Mouse (Mus musculus): ENCODE data around the gene OR5BS1P.
"Not testable (repeated sequence)": the region's sequence is repeated elsewhere in the genome, so short reads cannot be mapped to it uniquely, and the experiment has no call there.

The OR5BS1P gene

DNA sequence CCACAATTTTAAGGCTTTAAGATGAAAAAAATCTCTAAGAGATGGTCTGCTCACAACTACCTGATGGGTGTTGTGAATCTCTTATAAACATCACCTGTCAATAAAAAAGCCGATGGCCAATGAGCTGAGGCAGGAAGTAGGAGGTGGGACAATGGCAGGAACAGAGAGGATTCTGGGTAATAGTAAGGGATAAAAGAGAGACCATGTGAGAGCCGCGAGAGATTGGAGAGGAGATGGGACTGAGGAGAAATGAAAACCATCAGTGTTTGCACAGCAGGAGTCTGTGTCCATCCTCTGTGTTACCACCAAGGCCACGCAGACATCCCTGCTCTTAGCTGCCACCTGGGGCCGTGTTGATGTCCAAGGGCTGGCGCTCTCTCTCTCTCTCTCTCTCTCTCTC is 37.6 kb downstream of the OR5BS1P start:
- no peak for DNase-seq

DNA sequence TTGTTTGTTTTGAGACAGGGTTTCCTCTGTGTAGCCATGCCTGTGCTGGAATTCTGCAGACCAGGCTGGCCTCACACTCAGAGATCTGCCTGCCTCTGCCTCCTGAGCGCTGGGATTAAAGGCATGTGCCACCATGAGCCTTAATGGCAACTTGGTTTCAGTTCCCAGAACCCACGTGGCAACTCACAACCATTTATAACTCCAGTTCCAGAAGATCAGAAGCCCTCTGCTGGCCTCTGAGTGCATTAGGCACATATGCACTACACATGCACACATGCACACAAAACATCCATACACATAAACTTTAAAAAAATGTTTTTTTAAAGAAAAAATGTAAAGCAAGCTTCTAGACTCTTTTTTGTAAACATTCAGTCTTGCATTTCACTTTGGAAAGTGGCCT is 39.7 kb downstream of the OR5BS1P start:
- DNase-seq = no peak

DNA sequence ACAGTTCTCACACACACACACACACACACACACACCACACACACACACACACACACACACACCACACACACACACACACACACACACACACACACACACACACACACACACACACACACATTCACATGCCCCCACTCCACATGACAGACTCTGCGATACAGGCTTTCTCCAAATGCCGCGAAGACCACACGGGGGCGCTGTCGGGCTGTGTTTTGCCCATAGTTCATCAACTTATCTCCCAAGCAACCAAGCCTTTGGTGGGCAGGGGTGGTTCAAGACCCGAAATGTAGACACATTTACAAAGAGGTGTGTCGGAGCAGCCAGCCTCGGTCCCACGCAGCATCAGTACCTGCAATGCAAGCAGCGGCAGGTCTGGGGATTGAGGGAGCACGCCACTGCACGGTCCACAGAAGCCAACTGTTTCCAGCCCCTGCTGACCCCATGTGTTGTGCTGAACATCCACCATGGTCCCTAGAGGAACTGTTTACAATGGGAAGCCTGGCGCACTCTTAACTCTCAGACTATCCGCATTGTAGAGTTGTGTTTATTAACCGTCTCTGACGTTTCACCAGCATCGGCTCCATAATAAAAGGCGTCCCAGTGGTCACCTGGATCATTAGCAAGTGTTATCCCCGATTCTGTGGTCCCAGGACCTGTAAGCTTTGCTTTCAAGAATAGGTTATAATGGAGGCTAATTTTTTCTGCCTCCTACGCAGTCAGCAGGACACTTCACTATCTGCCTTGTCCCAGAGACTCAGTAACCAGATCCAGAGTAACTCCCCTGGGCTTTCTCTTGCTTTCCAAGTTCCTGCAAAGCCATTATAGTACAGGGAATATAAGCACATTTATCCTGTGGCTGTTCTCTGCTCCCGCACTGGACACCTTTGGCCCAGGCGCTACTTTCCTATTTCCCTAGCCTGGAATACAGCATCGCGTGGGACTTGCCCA is 41.0 kb downstream of the OR5BS1P start:
- peak; percentile 57 for DNase-seq

DNA sequence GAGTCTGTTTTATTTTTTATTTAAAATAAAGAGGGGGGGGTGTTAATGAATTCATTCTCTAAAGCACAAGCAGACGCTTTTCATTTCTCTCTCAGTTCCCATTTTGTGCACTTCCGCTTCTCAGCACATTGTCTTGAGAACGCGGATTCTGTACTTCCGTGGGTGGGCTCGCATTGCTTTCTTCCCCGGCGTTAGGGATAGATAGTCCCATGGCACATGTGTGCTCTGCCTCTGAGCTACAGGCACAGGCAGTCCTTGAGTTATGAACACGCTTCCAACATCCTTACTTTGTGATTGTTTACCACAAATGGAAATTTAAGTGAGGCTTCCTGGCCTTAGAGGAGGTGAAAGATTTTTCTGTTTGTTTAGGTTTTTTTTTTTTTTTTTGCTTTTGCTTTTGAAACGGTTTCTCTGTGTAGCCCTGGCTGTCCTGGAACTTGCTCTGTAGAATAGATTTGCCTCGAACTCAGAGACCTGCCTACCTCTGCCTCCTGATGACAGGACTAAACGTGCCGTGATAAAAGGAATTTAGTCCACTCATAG is 41.8 kb downstream of the OR5BS1P start:
- no peak for DNase-seq

DNA sequence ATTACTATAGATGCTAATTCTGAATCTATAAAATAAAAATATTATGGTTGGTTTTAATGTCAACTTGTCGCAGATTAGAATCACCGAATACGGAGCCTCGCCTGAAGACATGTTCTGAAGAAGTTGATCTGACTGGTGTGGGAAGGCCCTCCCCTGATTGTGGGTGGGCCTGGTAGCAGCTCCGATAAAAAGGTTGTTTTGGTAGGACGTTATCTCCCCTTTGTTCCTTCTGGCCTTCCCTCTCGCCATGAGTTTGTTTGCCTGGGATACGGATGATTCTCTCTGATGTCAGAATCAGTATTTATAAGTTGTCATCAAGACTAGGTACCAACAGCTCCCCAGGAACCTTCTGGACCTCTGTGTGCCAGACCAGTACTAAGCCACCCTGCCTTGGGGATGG is 42.5 kb downstream of the OR5BS1P start:
- DNase-seq = no peak

DNA sequence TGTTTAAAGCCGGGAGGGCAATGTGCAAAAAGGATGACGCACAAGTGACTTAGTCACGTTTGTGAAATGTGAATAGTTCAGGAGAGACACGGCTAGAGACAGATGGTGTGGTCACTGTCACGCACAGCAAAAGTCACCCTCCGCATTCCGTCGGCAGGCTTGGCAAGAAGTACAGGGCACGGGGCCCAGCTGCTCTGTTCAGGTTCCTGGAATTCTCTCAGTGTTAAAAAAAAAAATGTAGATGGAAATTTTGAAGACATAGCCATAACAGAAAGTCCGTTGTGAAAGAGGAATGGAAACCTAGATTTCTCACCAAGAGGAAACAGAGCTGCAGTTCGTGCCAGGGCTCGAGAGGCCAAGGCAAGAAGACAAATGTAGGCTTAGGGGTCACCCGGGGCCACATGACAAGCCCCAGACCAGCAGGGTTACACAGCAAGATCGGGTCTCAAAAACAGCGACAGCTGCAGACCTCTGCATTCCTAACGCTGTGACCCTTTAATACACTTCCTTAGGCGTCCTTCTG is 43.2 kb downstream of the OR5BS1P start:
- DNase-seq = peak; percentile 52

DNA sequence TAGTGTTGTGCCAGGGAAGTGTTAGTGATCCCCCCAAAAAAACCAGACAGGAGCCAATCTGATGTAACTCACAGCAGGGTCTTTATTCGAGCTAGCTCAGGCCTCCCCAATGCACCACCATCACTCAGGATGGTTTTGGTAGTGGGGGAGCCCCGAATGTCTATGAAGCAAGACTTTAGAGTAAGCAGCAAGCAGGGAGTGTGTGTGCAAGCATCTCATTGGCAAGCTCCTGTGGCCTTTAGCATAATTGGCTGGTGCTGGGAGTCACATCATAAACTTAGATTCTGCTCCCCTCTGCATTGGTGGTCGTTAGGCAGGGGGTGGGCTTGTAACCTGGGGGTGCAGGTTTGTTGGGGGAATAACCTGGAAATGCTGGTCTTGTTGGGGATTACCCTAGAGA is 44.0 kb downstream of the OR5BS1P start:
- DNase-seq = not testable (repeated sequence)

DNA sequence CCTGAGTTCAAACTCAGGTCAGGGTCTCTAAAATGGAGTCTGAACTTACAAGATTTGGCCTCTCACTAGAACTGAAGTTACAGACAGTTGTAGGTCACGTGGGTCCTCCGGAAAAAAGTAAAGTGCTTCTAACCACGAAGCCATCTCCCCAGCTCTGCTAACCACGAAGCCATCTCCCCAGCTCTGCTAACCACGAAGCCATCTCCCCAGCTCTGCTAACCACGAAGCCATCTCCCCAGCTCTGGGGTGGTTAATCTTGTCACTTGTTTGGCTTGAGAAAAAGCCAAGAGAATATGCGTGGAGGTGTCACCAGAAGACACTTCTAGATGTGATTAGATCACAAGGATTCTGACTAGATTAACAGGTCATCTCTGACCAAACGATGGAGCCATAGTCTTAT is 44.5 kb downstream of the OR5BS1P start:
- no peak for DNase-seq

DNA sequence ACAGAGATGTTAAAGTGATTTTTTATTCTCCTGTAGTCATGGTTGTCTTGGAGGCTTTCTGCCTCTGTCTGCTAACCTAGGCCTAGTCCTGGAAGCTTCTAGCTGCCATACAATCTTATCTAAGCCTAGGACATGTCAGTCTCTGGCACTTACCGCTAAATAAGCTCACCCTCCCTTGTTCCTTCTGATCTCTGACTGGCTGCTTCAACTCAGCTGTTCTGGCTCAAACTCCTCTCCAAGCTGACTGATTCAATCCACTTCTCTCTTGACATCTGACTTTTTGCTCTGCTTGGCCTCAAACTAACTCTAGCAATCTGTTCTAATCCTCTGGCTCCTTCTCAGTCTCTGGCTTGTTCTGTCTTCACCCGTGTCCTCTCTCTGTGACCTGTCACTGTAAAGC is 45.1 kb downstream of the OR5BS1P start:
- DNase-seq = not testable (repeated sequence)

DNA sequence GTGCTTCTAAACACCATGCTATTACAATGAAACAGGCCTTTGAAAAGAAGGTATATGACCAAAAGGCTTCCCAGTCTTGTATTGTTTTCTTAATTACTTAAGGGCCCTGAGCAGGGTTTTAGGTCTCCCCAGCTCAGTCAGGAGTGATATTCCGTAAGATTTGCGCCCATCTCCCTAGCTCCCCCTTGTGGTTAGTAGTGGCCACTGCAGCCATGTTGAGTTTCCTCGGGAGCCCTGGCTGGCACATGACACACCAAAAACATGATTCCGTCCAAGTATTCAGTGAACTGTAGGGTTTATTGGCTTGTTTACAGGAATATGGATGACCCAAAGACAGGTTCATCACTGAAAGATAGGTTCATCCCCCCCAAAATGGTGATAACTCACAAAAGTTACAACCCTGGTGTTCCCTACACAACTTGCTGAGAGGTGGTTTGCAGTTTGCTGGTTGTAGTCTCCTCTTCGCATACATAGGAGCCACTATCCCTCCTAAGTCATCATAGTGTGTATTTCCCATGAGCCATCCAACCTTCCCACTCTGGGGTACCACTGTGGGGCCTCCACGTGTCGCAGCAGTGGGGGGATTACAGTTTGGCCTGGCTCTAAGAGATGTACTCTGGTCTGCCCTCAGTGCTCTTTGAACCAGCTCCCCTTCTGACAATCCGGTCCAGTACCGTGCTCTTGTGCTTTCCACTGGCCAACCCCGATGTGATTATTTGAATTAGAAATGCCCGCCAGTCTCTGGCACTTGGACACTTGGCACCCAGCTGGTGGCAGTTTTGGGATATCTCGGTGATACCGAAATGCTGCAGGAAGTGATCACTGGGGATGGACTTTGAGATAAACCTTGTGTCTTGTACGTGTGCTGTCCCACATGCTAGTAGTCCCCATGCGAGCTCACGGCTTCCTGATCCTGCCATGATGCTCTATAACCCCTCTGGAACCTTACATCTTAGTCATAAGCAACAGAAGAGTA is 48.0 kb downstream of the OR5BS1P start:
- DNase-seq = peak; percentile 56

DNA sequence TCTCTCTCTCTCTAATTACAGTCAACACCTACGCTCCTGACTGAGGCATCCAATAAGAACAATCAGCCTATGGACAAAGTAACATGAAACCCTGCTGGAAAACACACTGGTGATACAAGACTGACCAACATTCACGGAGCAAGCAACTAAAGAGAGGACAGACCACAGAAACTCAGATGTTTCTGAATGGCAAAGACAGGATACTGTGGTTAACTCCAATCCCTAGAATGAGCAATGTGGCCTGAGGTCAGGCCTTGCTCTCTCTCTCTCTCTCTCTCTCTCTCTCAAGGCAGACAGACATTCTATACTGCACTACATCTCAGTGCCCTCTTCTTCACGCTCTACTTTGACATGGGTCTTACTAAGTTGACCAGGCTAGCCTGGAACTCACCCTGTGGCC is 51.5 kb downstream of the OR5BS1P start:
- DNase-seq = no peak

DNA sequence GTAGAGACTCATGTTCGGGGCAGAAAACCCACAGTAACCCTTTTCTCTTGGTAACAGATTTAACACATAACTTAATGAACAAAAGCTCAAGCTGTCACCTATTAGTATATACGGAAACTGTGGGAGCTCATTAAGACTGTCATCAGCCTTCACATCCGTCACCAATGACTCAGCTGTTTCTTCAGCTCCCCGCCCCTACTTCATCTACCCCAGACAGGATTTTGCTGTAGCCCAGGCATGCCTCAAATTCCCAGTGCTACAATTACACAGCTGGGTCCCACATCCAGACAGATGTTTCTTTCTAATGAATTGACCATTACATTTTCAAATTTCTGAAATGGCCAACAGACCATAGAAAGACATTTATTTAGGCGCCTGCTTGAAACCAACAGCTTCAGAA is 56.4 kb downstream of the OR5BS1P start:
- no peak for DNase-seq

DNA sequence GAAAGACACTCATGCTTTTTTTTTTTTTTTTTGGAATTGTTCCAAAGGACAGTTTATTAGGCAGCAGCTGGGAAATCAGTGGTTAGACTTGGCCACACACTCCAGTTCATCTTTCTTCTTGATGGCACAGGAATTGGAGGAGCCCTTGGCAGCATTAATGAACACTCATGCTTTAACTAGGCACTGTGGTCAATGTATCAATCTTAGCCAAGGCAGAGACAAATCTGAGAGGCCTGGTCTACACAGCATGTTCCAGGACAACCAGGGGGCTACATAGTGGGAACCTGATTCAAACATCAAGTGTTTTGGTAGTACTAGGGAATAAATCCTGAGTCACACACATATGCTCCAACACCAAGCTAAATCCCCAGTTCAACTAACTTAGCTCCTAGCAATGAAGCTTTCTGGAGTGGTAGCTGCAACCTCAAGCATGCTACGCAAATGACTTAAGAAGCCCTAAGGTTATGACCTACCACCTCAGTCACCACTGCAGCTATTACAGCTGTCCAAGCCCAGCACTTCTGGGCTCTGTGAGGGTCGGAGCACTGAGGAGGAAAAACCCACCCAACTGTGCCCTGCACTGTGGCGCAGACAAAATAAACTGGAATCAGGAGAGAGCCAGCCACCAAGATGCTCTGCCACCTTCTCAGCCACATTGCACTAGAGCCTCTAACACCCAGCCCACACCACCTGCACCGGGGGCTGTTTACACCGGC is 57.5 kb downstream of the OR5BS1P start:
- DNase-seq = no peak

DNA sequence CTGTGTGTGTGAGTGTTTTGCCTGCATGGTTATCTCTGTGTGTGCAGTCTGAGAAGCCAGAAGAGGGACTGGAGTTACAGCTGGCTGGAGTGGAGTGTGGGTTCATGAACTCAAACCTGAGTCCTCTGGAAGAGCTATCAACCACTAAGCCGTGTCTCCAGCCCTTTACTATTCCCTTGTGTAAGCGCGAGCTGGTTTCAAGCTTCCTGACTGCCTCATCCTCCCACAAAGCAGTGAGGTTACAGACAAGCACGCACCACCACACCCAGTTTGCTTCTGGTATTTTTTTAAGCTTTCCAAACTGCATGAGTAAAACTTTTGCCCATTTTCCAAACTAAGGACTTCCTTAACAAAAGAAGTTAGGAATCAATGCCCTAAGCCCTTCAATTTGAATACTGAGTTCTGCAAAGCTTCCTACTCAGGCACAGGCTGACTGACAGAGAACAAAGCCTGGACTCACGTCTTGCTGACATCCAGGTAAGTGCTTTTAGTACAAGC is 58.4 kb downstream of the OR5BS1P start:
- DNase-seq = no peak

Data from cerebellum, adult 9-11 months (tissue).